Mouse (Mus musculus) neural tube, embryonic 15.5 days (tissue): ENCODE measurements around the gene Olfr463. TPM values are rescaled to one million over a fixed set of nuclear protein-coding genes. Genes with fewer than 3 reads are reported as not detected.

Source experiments
- ATAC-seq: fragments of 200-750 bp; cut with Nextera tagmentation; 2 replicates; pipeline ENCODE4 v1.8.0; 2017; ENCODE audit warnings: mild to moderate bottlenecking, moderate TSS enrichment, moderate library complexity; ENCODE audit not compliant: low FRiP score
- H3K27ac ChIP-seq: fragments of 300-500 bp; sonication (generic); replicated peaks from 2 replicates; pipeline ENCODE4 v1.5.1; 2015; ENCODE audit warnings: mild to moderate bottlenecking, inconsistent platforms
- H3K27me3 ChIP-seq: fragments of 300-500 bp; sonication (generic); replicated peaks from 2 replicates; pipeline ENCODE4 v1.6.1; 2015; ENCODE audit warnings: inconsistent platforms
- H3K36me3 ChIP-seq: fragments of 300-500 bp; sonication (generic); 2 replicates; pipeline ENCODE4 v1.6.1; 2015; ENCODE audit warnings: inconsistent platforms
- H3K4me1 ChIP-seq: fragments of 300-500 bp; sonication (generic); 2 replicates; pipeline ENCODE4 v1.6.1; 2015; ENCODE audit warnings: inconsistent platforms
- H3K4me2 ChIP-seq: fragments of 300-500 bp; sonication (generic); 2 replicates; pipeline ENCODE4 v1.6.1; 2015; ENCODE audit warnings: inconsistent platforms, mild to moderate bottlenecking, moderate library complexity
- H3K4me3 ChIP-seq: fragments of 300-500 bp; sonication (generic); replicated peaks from 2 replicates; pipeline ENCODE4 v1.5.1; 2015; ENCODE audit warnings: mild to moderate bottlenecking, inconsistent platforms
- H3K9ac ChIP-seq: fragments of 300-500 bp; sonication (generic); replicated peaks from 2 replicates; pipeline ENCODE4 v1.6.1; 2015; ENCODE audit warnings: mild to moderate bottlenecking, inconsistent platforms
- H3K9me3 ChIP-seq: fragments of 300-500 bp; sonication (generic); replicated peaks from 2 replicates; pipeline ENCODE4 v1.6.1; 2016; ENCODE audit warnings: inconsistent platforms
- WGBS: fragments of 180-500 bp; shearing (Covaris S2); methylation state at CpG from one replicate; pipeline ENCODE4 v1.1.7; 2015; ENCODE audit warnings: mixed read lengths; 5-methylcytosine and 5-hydroxymethylcytosine counted together
- polyA plus RNA-seq: library from polyadenylated mRNA; unstranded; fragments of >200 nt; fragmentation: Nextera tagmentation; extraction: Ambion mirVana; gene quantifications from 2 replicates; pipeline ENCODE4 v1.2.1, GENCODE M21; 2015

Olfr463 gene
- not detected in 2 replicates for polyA plus RNA-seq

DNA sequence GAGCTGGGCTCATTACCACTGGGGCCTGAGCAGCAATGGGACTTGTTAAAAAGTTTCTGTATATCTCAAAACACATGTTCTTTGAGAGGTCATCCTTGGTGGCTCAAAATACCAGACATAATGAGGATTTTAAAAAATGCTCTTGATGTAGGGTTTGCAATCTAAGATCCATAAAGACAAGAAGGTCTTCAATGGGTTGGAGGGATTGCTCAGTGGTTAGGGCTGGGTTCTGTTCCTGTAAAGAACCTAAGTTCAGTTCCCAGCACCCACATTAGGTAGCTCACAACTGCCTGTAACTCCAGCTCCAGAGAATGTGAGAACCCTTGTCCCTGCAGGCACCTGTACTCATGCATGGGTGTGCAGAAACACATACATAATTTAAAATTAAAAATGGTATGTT, at the start of gene Olfr463:
TSS of gene Olfr463 (minus strand) at position 101 of the 400 bp plus-strand sequence.
- Histone ChIP-seq H3K4me2 (no peak within 1 kb of the TSS), H3K4me1 (no peaks in the 10 kb centered on the region), H3K9me3 (no peaks in the 10 kb centered on the region), H3K27ac (no peak within 1 kb of the TSS), H3K27me3 (no peaks in the 10 kb centered on the region), H3K36me3 (no peaks in the 10 kb centered on the region), H3K9ac (no peak within 1 kb of the TSS), H3K4me3 (no peak within 1 kb of the TSS)
- ATAC-seq = no peak

- Histone ChIP-seq H3K4me2 (no peak overlapping the region), H3K27ac (no peak overlapping the region), H3K4me1 (no peaks in the 10 kb centered on the region), H3K9ac (no peak overlapping the region), H3K27me3 (no peaks in the 10 kb centered on the region), H3K9me3 (no peaks in the 10 kb centered on the region), H3K36me3 (no peaks in the 10 kb centered on the region), H3K4me3 (no peak overlapping the region)
- no peak for ATAC-seq
- WGBS = 77% methylated on average over 3 of the region's 3 CpGs
Measured at GRCm38 (mm10) chr11:87935467-87935866, 38.3 kb upstream of the Olfr463 start.

GRCm38 (mm10) chr11:87933731-87934130, 36.5 kb upstream of the Olfr463 start:
- 73% methylated on average over 2 of the region's 2 CpGs for WGBS
- no peak overlapping the region for H3K9ac ChIP-seq
- H3K27me3 ChIP-seq = no peaks in the 10 kb centered on the region
- H3K36me3 ChIP-seq = no peaks in the 10 kb centered on the region
- ATAC-seq = no peak
- no peak overlapping the region for H3K4me2 ChIP-seq
- no peak overlapping the region for H3K27ac ChIP-seq
- no peaks in the 10 kb centered on the region for H3K9me3 ChIP-seq
- H3K4me1 ChIP-seq = no peaks in the 10 kb centered on the region
- H3K4me3 ChIP-seq = no peak overlapping the region

- Histone ChIP-seq H3K4me2 (no peak overlapping the region), H3K4me3 (no peak overlapping the region)
- 92% methylated on average over 2 of the region's 2 CpGs for WGBS
Measured at GRCm38 (mm10) chr11:87930348-87930747, 33.2 kb upstream of the Olfr463 start.

DNA sequence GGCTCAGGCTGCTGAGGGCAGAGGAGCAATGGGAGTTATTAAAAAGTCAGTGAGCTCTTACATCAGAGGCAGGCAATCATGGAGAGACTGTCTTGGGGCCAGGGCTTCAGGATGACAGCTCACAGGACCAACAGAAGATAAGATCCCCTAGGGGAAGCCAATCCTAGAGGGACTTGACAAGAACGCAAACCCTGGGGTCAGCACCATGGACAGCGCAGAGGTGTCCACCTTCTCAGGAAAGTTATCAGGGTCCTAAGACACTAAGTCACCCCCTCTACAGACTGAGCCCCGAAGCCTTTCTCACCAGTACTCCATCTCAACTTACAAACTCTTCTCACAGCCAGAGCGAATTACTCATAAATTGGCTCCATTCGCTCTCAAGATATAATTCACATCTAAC, 23.8 kb upstream of the Olfr463 start, which contains the start of gene Olfr464:
TSS of gene Olfr464 (minus strand) at position 2 of the 400 bp plus-strand sequence.
- Histone ChIP-seq H3K4me1 (no peaks in the 10 kb centered on the region), H3K36me3 (no peaks in the 10 kb centered on the region), H3K9me3 (peaks cover 4% of the 10 kb centered on the region; the same call in 1 of the 2 replicates), H3K9ac (no peak within 1 kb of the TSS), H3K4me2 (no peak within 1 kb of the TSS), H3K27ac (no peak within 1 kb of the TSS), H3K27me3 (no peaks in the 10 kb centered on the region), H3K4me3 (no peak within 1 kb of the TSS)
- WGBS = 32% methylated on average over 5 of the region's 5 CpGs
- ATAC-seq = no peak

More at GRCm38 (mm10) chr11:87930348-87930747, 33.2 kb upstream of the Olfr463 start:
- H3K36me3 ChIP-seq = no peaks in the 10 kb centered on the region
- peaks cover 4% of the 10 kb centered on the region; the same call in 1 of the 2 replicates for H3K27me3 ChIP-seq
- no peaks in the 10 kb centered on the region for H3K9me3 ChIP-seq
- no peaks in the 10 kb centered on the region for H3K4me1 ChIP-seq
- no peak overlapping the region for H3K27ac ChIP-seq
- ATAC-seq = no peak
- no peak overlapping the region for H3K9ac ChIP-seq

DNA sequence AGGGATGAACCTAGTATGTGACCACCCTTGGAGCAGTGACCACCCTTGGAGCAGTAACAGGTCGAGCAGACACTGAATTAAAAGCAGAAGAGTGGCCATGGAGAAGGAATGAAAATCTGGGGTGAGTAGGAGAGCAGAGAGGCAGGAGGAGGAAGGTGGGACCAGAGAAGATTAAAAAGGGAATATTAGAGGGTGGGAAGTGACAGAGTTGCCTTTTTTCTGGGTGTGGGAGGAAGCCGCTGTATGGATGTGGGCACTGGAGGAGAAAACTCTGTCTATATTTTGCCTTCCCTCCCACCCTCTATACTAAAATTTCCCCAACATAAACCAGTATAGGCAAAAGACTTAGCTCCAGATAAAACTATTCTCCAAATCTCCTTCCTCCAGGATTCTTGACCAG, 23.1 kb upstream of the Olfr463 start:
- H3K4me1 ChIP-seq = no peaks in the 10 kb centered on the region
- H3K27me3 ChIP-seq = no peaks in the 10 kb centered on the region
- ATAC-seq = no peak
- H3K27ac ChIP-seq = no peak overlapping the region
- H3K9ac ChIP-seq = no peak overlapping the region
- 77% methylated on average over 2 of the region's 2 CpGs for WGBS
- no peak overlapping the region for H3K4me3 ChIP-seq
- peaks cover 4% of the 10 kb centered on the region; the same call in 1 of the 2 replicates for H3K9me3 ChIP-seq
- no peaks in the 10 kb centered on the region for H3K36me3 ChIP-seq
- no peak overlapping the region for H3K4me2 ChIP-seq

- Histone ChIP-seq H3K4me3 (no peak overlapping the region), H3K9me3 (no peaks in the 10 kb centered on the region), H3K4me2 (no peak overlapping the region), H3K4me1 (no peaks in the 10 kb centered on the region), H3K27ac (no peak overlapping the region), H3K9ac (no peak overlapping the region), H3K27me3 (no peaks in the 10 kb centered on the region), H3K36me3 (no peaks in the 10 kb centered on the region)
- no peak for ATAC-seq
- WGBS = 85% methylated on average over 1 of the region's 1 CpGs
Measured at GRCm38 (mm10) chr11:87916005-87916404, 18.8 kb upstream of the Olfr463 start.

DNA sequence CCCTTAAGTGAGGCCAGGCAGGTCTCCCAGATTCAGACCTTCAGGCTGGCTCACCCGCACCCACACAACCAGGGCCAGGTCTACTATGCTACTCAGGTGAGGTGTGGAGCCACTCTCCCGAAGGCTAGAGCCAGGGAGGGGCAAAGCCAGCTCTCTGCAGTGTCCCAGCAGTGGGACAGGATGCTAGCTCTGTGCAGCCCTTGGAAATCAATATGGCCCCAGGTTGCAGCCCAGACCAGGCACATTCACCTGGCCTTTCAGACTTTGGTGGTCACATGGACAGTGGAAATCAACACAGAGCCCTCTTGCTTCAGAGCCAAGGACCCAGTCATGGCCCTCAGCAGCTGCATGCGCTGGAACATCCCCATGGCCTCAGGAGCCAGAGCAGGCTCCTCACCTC, 7.1 kb upstream of the Olfr463 start:
- H3K4me2 ChIP-seq = no peak overlapping the region
- no peak overlapping the region for H3K27ac ChIP-seq
- no peaks in the 10 kb centered on the region for H3K36me3 ChIP-seq
- H3K4me3 ChIP-seq = no peak overlapping the region
- H3K9ac ChIP-seq = no peak overlapping the region
- ATAC-seq = no peak
- no peaks in the 10 kb centered on the region for H3K9me3 ChIP-seq
- no peaks in the 10 kb centered on the region for H3K27me3 ChIP-seq
- WGBS = 83% methylated on average over 3 of the region's 3 CpGs
- H3K4me1 ChIP-seq = no peaks in the 10 kb centered on the region

GRCm38 (mm10) chr11:87892168-87892567, 5.0 kb downstream of the Olfr463 start, which contains the start of gene Olfr462:
Olfr462 (minus strand) TSS chr11:87892268.
- ATAC-seq = no peak
- Histone ChIP-seq H3K9me3 (no peaks in the 10 kb centered on the region), H3K4me3 (no peak within 1 kb of the TSS), H3K36me3 (no peaks in the 10 kb centered on the region), H3K27me3 (no peaks in the 10 kb centered on the region), H3K4me1 (no peaks in the 10 kb centered on the region), H3K4me2 (no peak within 1 kb of the TSS), H3K9ac (no peak within 1 kb of the TSS), H3K27ac (no peak within 1 kb of the TSS)
- WGBS = 95% methylated on average over 6 of the region's 6 CpGs

- no peak overlapping the region for H3K27ac ChIP-seq
- H3K27me3 ChIP-seq = no peaks in the 10 kb centered on the region
- H3K9ac ChIP-seq = no peak overlapping the region
- H3K4me3 ChIP-seq = no peak overlapping the region
- WGBS = 80% methylated on average over 5 of the region's 5 CpGs
- H3K36me3 ChIP-seq = no peaks in the 10 kb centered on the region
- H3K4me2 ChIP-seq = no peak overlapping the region
- peaks cover 4% of the 10 kb centered on the region for H3K4me1 ChIP-seq
- no peaks in the 10 kb centered on the region for H3K9me3 ChIP-seq
- no peak for ATAC-seq
Measured at GRCm38 (mm10) chr11:87884856-87885255, 12.3 kb downstream of the Olfr463 start.

GRCm38 (mm10) chr11:87883493-87883892, 13.7 kb downstream of the Olfr463 start:
- Histone ChIP-seq H3K27me3 (no peaks in the 10 kb centered on the region), H3K4me1 (peaks cover 8% of the 10 kb centered on the region), H3K4me2 (no peak overlapping the region), H3K9me3 (no peaks in the 10 kb centered on the region), H3K27ac (no peak overlapping the region), H3K9ac (no peak overlapping the region), H3K4me3 (no peak overlapping the region), H3K36me3 (no peaks in the 10 kb centered on the region)
- no peak for ATAC-seq
- 52% methylated on average over 5 of the region's 5 CpGs for WGBS

DNA sequence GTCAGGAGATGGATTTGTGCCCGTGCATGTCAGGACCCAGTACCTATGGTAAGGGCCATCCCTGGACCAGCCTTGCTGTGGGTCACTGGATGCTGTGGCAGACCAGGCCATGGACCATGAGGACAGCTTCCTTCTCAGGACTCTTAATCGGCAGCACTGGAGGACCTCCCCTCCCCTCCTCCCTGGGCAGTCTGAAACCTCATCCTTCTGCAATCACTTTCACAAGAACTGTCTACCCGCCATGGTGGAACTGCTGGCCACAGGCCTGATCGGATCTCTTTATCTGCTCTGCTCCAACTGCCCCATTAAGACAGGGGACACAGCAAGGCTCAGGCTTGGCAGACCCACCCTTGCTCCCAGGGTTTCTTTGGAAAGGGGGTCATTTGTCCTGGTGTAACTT, 15.5 kb downstream of the Olfr463 start:
- H3K9ac ChIP-seq = no peak overlapping the region
- H3K4me1 ChIP-seq = peaks cover 8% of the 10 kb centered on the region
- H3K4me2 ChIP-seq = no peak overlapping the region
- 74% methylated on average over 4 of the region's 4 CpGs for WGBS
- no peaks in the 10 kb centered on the region for H3K9me3 ChIP-seq
- H3K27ac ChIP-seq = no peak overlapping the region
- no peaks in the 10 kb centered on the region for H3K27me3 ChIP-seq
- no peak overlapping the region for H3K4me3 ChIP-seq
- no peaks in the 10 kb centered on the region for H3K36me3 ChIP-seq
- ATAC-seq = no peak

- H3K27me3 ChIP-seq = no peaks in the 10 kb centered on the region
- no peaks in the 10 kb centered on the region for H3K9me3 ChIP-seq
- 17% methylated on average over 9 of the region's 9 CpGs for WGBS
- H3K36me3 ChIP-seq = no peaks in the 10 kb centered on the region
- no peak overlapping the region for H3K4me3 ChIP-seq
- ATAC-seq = no peak
- peaks cover 8% of the 10 kb centered on the region for H3K4me1 ChIP-seq
- H3K9ac ChIP-seq = no peak overlapping the region
- H3K27ac ChIP-seq = no peak overlapping the region; the same call in 1 of the 2 replicates
- peak overlapping the region; percentile 22 for H3K4me2 ChIP-seq
Measured at GRCm38 (mm10) chr11:87879826-87880225, 17.4 kb downstream of the Olfr463 start.
